Mouse (Mus musculus): Measurements from ENCODE around the gene Rnft2.

- no peak for TF ChIP-seq CTCF (IDR thresholded peaks at IDR 0.05; ENCODE audit: low read depth)
- no peak for TF ChIP-seq EP300 (IDR thresholded peaks at IDR 0.05; ENCODE audit: low read depth)
Measured at GRCm38 (mm10) chr5:118165462-118165861, 79.5 kb downstream of the Rnft2 start.

Data from liver, embryonic 14.5 days (tissue).